Mouse (Mus musculus) heart, postnatal 10 days (tissue): ENCODE data around the gene Plce1. TPM values are rescaled to one million over a fixed set of nuclear protein-coding genes. Genes with fewer than 3 reads are reported as not detected.

ENCODE experiments used
- DNase-seq, 2 experiments: peaks; one replicate each; pipeline ENCODE4 v3.0.0; 2021
- intact Hi-C: fragments of 180-260 bp; cut with DNase I; formaldehyde crosslinking; loops from one replicate; pipeline ENCODE4 v1.15.1; 2025
- total RNA-seq, 2 experiments: library from RNA; stranded (reverse); gene quantifications; 2 replicates each; pipeline ENCODE4 v1.2.3; 2021

The Plce1 gene
- total RNA-seq, 2 experiments from 2014 or later = 30.4 to 35.3 TPM

DNA sequence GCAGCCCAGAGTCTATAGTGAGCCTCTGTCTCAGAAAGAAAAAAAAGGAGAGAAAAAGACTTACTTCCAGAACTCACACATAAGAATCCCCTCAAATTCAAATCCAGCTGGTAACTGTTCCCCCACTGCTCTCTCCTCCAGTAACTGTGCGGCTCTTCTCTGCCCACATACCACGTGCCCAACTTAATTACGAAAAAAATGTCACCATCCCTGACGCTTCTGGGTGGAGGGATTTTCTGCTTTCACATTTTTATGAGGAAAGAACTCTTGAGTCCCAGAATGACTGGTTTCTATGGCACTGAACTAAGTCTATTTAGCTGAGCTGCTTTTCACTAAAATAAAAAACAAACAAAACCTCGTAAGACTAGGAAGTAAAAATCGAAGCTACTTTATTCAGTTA is 306.8 kb downstream of the Plce1 start:
- intact Hi-C loops = no loop called here

GRCm38 (mm10) chr19:38793563-38794045 is 312.7 kb downstream of the Plce1 start:
- intact Hi-C loops = no loop called here
- no peak for DNase-seq

More for the DNA sequence above, 306.8 kb downstream of the Plce1 start:
- DNase-seq = no peak

DNA sequence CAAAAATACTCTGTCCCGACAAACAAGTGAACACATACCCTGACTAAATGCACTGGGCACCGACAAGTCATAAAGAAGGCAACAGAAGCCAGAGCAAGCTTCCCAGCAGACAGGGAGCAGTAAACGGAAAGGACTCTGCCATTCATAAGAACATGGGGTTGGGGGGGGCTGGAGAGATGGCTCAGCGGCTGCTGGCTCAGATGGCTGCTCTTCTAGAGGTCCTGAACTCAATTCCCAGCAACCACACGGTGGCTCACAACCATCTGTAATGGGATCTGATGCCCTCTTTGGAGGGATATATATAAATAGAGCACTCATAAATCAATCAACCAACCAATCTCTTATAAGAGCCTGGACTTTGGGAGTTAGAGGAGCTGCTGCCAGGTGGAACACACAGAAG is 315.6 kb downstream of the Plce1 start:
- intact Hi-C loops = no loop called here

GRCm38 (mm10) chr19:38798291-38798690 is 317.4 kb downstream of the Plce1 start:
- DNase-seq = no peak
- intact Hi-C loops = no loop called here

More for the DNA sequence above, 315.6 kb downstream of the Plce1 start:
- DNase-seq = no peak

DNA sequence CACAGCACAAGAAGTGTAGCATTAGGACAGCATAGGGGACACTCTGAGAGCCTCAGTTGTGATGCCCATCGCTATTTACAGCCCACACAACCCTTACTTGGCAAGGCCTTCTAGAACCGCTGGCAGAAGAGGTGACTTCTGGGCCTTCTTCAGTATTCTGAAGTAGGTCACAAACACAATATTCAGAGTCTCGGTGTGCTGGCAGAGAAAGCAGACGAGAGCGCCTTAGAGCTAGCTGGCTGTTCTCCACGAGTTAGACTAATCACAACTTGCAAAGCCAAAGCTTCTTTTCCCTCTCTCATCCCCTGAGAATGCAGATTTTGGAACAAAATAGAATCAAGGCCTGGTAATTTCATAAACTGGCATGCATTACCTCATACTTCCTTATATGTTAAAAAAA is 317.9 kb downstream of the Plce1 start:
- intact Hi-C loops = no loop called here
- peak; percentile 25 to 41 for DNase-seq

GRCm38 (mm10) chr19:38818191-38818590 is 337.3 kb downstream of the Plce1 start:
- DNase-seq = no peak
- intact Hi-C loops = loop anchor here (2.0 kb wide), 2 partner anchors 83 to 393 kb away; no protein-coding TSS in a partner anchor

DNA sequence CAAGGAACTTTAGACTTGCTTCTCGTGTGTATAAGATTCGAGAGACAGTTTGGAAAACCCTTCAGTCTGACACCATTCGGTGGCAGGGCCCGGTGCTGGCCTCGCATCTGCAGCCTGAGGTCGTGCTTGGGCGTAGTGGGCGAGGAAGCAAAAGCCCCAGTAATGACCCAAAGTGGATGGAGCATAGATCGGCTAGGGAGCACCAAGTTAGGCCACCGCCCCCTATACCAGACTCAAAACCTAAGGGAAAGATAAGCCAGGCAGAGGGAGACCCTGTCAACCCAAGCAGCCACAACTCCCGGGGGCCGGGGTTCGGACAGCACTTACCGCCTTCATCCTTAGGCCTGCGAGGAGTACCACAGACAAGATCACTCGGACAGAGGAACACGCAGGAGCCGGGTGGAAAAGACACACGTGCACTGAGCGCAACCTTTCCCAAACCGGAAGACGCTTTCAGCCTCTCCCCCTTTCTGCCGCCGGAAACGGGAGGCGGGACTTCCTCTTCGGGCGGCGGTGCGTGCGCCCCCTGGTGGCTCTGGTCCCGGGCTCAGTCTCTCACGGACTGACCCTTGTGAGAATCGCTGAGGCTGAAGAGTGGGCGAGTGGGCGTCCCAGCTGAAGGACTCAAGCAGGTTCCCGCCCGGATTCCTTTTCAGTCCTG is 338.0 kb downstream of the Plce1 start, which contains the start of gene Noc3l:
Noc3l (minus strand) TSS at position 472 of the 661 bp plus-strand sequence.
- intact Hi-C loops = loop anchor here (1.0 to 2.0 kb wide), 3 partner anchors 17 to 394 kb away; partner anchors contain the start of gene Tbc1d12
- DNase-seq = peak; percentile 95 to 97

GRCm38 (mm10) chr19:38819427-38819802 is 338.5 kb downstream of the Plce1 start:
- no peak for DNase-seq
- intact Hi-C loops = loop anchor here (1.0 to 2.0 kb wide), 3 partner anchors 17 to 395 kb away; partner anchors contain the start of gene Tbc1d12

DNA sequence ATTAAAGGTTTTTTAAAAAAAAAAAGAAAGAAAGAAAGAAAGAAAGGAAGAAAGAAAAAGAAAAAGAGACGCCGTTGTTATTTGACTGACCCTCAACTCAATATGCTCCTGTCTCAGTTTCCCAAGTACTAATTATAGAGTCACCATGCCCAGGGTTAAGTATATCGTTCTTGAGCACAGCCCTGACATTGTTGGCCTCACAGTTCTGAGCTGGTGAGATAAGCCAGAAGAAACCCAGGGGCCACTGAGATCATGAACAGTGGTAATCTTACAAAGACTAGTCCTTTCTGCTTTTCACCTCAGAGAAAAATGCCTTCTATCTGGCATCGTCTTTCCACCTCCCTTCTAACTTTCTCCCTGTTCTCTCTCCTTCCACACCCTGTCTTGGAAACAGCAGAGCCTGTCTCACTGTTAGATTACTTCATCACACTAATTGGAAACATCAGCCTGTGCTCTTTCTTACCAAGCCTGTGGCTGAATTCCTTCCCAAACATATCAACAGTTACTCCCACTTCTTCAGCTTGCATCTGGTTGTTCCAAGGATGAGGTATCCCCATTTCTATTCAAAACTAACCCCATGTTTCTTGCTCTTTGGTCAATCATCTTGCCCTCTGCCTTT is 339.4 kb downstream of the Plce1 start:
- intact Hi-C loops = no loop called here
- DNase-seq = peak; percentile 9 to 15

- intact Hi-C loops = no loop called here
- no peak for DNase-seq
Measured at GRCm38 (mm10) chr19:38833224-38833623, 352.3 kb downstream of the Plce1 start.

Other genes starting within 250 kb of the Plce1 start
- gene Lgi1, start 216.6 kb upstream of the Plce1 start, total RNA-seq = under 1 TPM; 0.32 to 0.41 TPM
- 1 to 10 TPM; 1.6 to 1.9 TPM for gene Slc35g1, start 85.1 kb upstream of the Plce1 start, total RNA-seq